Mouse (Mus musculus) left cerebral cortex, adult 8-10 months (tissue): Measurements from ENCODE around the gene Arhgdig. TPM values are rescaled to one million over a fixed set of nuclear protein-coding genes. Genes with fewer than 3 reads are reported as not detected.
"Not testable (repeated sequence)": the region's sequence is repeated elsewhere in the genome, so short reads cannot be mapped to it uniquely, and the experiment has no call there.

ENCODE experiments used
- DNase-seq, 2 experiments: peaks; one replicate each; pipeline ENCODE4 v3.0.0; 2022; ENCODE audit warnings: low spot score in 2 of 2
- total RNA-seq, 4 experiments: library from RNA; stranded (reverse); gene quantifications; 2 replicates each; pipeline ENCODE4 v1.2.4; 2022

The Arhgdig gene
- total RNA-seq, 4 experiments from 2014 or later: 86.9 to 98.2 (median 93.2) TPM

- no peak for DNase-seq
These were observed 1.2 kb downstream of the Arhgdig start for GRCm38 (mm10) chr17:26206392-26206791.

GRCm38 (mm10) chr17:26204766-26205165 lies 2.8 kb downstream of the Arhgdig start:
- DNase-seq: no peak

- DNase-seq: peak; percentile 64 to 67
These were observed 4.2 kb downstream of the Arhgdig start for GRCm38 (mm10) chr17:26203321-26203811.

- DNase-seq: peak in 1 of 2 experiments; percentile 43
These were observed 4.8 kb downstream of the Arhgdig start, which contains the start of gene Rgs11 for GRCm38 (mm10) chr17:26202737-26203136. TSS of gene Rgs11 (plus strand) at chr17:26202951.

GRCm38 (mm10) chr17:26201998-26202397 lies 5.6 kb downstream of the Arhgdig start:
- no peak for DNase-seq

- DNase-seq: peak in 1 of 2 experiments; percentile 37
These were observed 6.5 kb downstream of the Arhgdig start for GRCm38 (mm10) chr17:26200831-26201705.

GRCm38 (mm10) chr17:26198892-26199291 lies 8.7 kb downstream of the Arhgdig start, which contains the start of gene Pdia2:
TSS of gene Pdia2 (minus strand) at chr17:26199087.
- no peak for DNase-seq

GRCm38 (mm10) chr17:26192481-26193190 lies 14.9 kb downstream of the Arhgdig start:
- no peak for DNase-seq

- DNase-seq: not testable (repeated sequence)
These were observed 16.1 kb downstream of the Arhgdig start for GRCm38 (mm10) chr17:26191486-26191885.

GRCm38 (mm10) chr17:26188091-26188805 lies 19.3 kb downstream of the Arhgdig start:
- no peak for DNase-seq

GRCm38 (mm10) chr17:26187592-26187991 lies 20.0 kb downstream of the Arhgdig start:
- no peak for DNase-seq

- DNase-seq: no peak
These were observed 26.4 kb downstream of the Arhgdig start for GRCm38 (mm10) chr17:26181179-26181578.

GRCm38 (mm10) chr17:26178611-26179010 lies 29.0 kb downstream of the Arhgdig start:
- DNase-seq: no peak

- not testable (repeated sequence) for DNase-seq
These were observed 32.3 kb downstream of the Arhgdig start for GRCm38 (mm10) chr17:26175248-26175647.

GRCm38 (mm10) chr17:26168039-26168438 lies 39.5 kb downstream of the Arhgdig start:
- DNase-seq: no peak

GRCm38 (mm10) chr17:26162736-26163135 lies 44.9 kb downstream of the Arhgdig start:
- no peak for DNase-seq

GRCm38 (mm10) chr17:26151886-26152630 lies 55.5 kb downstream of the Arhgdig start:
- no peak for DNase-seq
